Mouse (Mus musculus) brain, embryonic 14.5 days (tissue): ENCODE measurements at regions not wholly inside any gene's neighbourhood (a gene's known extent, or its start where the extent isn't known, plus 50 kb on each side); places are given as distances from the start of the nearest gene placed in this dataset.

Experiments used
- CTCF ChIP-seq: fragments of 200-500 bp; IDR thresholded peaks from 2 replicates; pipeline ENCODE4 v1.5.1; 2012; ENCODE audit warnings: inconsistent platforms, mild to moderate bottlenecking, moderate library complexity, borderline replicate concordance; ENCODE audit not compliant: insufficient read depth, insufficient read length; ENCODE audit errors: extremely low read depth
- POLR2A ChIP-seq: fragments of 200-500 bp; IDR thresholded peaks from 2 replicates; pipeline ENCODE4 v1.6.1; 2012; ENCODE audit warnings: mild to moderate bottlenecking, inconsistent platforms, borderline replicate concordance; ENCODE audit not compliant: poor library complexity, insufficient read depth, insufficient read length, severe bottlenecking; ENCODE audit errors: extremely low read depth

DNA sequence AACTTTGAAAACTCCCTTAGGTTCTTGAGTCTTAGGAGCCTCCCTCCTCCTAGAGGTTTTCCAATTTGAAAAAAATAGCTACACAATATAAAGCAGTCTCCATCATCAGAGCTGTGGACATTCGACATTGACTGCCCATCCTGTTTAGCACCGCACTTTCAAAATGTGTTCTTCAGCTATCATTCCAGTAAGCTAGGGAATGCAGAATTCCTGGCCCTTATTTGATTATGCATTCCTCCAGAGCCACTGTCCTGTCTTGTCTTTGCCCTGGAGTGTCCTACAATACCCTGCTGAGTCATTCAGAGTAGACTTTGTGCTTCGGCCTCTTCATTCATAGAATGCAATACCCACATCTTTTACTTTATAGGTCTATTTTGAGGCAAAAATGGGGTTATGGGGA lies 267.0 kb upstream of the Hnrnpa3 start:
- no peak for TF ChIP-seq POLR2A
- no peak for TF ChIP-seq CTCF
